Mouse (Mus musculus) right cerebral cortex, adult 18-20 months (tissue): ENCODE results near the gene Meis2.

Experiments
- DNase-seq: peaks from one replicate; pipeline ENCODE4 v3.0.0; 2022; ENCODE audit warnings: mixed read lengths

Meis2 gene

DNA sequence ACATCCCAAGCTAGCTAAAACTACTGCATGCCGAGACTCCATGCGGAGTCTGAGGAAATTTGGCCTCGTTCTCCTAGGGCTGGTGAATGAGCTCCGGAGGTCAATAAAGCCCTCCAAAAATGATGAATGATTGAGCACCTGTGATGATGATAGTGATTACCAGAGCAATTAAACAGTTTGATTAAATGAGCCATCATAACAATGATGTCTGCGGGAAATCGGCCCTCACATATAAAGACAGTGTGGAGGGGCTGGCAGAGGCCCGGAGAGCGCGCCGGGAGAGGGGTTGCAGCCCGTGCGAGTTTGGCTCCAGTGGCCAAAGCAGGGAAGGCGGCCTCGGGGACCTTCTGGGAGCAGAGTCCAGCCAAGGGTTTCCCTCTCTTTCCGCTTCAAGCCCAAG is 2.1 kb upstream of the Meis2 start:
- no peak for DNase-seq

DNA sequence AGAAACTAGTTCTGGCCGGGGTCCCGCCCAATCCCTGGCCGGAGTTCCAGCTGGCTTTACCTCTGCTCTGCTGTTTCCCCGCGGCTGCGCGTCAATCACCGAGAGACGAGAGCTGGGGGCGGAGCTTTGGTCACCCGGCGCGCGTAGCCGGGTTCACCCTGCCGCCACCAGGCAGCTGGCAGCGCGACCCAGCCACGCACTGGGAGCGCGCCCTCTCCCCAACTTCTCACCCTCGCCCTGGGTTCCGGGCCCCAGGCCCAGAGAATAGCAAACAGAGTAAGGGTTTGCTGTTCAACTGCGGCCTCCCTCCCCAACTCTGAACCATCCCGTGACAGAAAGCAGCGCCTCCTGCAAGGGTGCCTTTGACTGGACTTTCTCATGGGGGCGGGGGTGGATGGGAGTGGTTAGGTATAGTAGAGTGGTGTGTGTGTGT is 1.4 kb upstream of the Meis2 start:
- peak; percentile 80 for DNase-seq

DNA sequence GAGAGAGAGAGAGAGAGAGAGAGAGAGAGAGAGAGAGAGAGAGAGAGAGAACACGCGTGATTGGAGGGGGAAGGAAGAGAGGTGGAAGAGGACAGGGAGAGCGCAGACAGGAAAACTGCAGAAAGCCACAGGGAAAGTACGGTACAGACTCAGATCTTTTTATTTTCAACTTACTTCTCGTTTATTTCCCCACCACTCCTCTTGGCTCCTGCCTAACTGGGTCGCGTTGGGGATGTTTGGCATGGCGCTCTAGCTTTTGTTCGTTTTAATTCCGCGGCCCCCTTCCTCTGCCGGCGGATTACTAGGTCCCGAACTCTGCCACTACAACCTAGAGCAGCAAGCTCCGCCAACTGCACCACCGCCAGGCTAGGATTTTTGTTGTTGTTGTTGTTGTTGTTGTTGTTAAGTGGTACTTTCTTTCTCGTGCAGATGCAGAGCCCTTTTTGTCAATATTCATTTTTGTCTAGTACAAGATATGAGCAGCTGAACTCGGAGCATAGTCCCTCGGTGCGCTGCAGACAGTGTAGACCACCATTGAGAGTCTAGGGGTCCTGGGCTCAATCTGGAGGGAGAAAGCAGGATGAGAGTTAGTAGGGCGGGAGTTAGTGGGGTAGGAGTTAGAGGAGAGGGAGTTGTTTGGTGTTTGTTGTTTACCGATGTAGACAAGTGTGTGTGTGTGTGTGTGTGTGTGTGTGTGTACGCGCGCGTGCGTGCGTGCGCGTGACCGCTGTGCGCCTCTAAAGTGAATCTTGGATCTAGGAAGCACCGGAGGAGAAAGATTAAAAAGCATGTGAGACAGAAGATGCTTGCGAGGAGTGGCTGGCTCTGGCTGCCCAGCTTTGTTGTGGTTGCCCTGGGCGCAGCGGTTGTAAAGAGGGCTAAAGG is 660 bp upstream of the Meis2 start:
- no peak for DNase-seq

DNA sequence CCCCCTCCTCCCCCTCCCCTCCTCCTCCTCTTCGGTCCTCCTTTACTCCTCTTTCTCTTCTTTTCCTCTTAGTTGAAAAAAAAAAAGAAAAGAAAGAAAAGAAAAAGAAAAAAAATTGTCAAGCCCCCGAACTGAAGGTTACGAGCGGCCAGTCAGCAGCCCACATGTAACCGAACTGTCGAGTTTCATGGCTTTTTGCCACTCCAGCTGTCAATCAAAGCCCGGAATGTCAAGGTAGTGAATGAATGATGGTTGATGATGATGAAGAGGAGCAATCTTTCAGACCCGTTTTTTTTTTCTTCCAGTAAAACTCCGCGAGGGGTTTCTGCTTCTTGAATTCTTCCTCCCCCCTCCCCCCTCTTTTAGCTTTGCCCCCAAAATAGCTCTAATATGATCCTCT is 582 bp downstream of the Meis2 start:
- DNase-seq: no peak

DNA sequence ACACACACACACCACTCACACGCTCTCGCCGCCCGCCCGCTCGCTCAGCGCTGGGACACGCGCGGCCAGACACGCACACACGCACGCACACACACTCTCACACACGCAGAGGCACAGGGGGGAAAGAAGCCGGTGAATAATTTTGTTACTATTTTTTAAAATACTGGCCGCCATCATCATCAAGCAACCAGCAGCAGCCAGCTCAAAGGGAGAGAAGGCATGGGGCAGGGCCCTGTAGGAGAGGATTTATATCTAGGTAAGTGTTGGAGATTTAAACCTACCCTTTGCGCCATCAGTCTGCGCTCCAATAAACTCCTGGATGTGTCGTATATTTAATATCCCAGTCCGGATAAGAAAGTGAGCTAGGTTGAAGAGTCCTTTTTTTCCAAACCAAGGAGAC is 1.1 kb downstream of the Meis2 start:
- no peak for DNase-seq

DNA sequence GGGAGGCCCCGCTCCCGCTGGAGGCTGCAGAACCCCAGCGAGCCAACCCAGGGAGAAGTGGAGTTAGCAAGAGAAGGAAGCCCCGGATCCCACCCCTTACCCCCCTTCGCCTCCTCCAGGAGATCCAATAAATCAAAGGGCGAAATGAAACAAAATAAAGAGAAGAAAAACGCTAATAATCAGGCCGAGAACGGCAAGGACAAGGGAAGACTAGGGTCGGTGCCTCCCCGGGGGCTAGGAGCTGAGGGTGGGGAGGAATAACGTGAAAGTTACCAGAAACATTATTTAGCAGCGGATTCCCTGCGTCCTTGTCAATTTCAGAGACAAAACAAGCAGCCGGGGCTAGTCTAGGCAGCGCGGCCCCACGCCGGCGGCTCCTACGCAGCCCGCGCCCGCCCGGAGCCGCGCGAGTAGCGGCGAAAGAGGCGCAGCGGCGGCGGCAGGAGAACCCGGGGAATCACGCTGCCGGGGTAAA is 1.8 kb downstream of the Meis2 start:
- DNase-seq: no peak

DNA sequence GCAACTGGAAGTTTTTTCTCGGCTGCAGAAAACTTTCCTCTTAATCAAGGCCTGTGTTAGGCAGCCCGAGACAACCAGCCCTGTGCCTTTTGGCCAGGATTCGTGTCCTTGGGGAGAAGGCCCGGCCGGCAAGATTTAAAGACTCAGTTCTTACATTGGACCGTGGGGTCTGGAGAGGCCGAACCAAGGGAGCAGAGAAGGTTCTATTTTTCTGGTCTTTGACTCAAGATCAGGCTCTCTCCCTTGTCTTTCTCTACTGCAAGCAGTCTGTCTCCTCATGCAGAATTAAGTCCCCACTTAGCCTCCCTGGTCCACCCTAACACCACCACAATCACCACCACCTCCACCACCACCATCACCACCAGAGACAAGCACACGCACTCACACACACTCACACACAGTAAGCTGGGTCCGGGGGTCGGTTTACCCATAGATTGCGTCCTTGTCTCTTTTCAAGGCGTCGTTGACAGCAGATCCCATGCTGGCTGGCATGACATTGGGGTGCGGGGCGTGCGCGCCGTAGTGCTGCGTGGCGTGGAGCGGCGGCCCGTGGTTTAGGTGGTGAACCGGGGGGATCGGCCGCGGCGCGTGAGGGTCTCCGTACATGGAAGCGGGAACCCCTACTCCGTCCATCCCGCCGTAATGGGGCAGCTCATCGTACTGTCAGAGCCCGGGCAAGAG is 2.7 kb downstream of the Meis2 start:
- DNase-seq: no peak

DNA sequence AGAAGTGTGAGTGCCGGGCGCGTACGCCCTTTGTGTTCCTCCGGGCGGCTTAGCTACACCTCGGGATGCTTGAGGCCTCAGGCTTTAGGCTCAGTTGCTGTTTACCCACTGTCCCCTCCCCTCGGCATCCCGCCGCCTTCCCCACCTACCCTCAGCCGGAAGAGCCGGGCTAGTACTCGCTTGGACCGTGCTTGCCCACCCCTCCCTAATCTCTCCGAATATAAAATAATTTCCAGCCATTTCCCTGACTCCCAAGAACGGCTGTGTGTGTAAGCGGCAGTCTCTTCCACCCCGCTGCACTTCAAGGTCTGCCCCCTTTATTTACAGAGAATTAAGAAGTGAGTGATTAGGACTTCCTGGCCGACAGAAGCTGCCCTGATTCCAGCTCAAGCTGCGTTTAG is 3.4 kb downstream of the Meis2 start:
- no peak for DNase-seq

DNA sequence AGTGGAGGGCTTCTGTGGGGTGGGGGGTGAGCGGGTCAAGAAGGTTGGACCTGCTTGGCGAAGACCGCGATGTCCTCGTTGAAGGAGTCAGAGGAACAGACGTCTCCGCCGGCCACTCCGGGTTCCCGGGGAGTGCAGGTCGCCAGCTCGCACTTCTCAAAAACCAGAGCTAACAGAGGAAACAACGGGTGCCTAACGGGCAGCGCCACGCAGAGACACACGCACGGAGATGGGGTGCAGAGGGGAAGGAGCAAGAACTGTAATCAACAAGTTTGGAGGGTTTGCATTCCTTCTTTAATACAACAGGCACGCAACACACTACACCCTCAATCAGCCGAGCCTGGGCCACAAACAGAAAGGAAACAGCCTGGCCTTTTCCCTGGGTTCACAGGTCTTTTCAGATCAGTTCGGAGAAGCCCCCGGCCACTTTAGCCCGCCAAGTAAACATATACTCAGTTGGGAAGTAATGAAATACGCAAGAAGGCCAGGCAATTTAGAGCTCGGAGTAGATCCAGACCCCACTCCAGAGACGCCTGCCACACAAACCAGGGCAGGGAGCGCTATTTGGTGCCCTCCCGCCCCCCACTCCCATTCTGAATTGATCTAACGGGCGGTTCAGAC is 4.1 kb downstream of the Meis2 start:
- no peak for DNase-seq

DNA sequence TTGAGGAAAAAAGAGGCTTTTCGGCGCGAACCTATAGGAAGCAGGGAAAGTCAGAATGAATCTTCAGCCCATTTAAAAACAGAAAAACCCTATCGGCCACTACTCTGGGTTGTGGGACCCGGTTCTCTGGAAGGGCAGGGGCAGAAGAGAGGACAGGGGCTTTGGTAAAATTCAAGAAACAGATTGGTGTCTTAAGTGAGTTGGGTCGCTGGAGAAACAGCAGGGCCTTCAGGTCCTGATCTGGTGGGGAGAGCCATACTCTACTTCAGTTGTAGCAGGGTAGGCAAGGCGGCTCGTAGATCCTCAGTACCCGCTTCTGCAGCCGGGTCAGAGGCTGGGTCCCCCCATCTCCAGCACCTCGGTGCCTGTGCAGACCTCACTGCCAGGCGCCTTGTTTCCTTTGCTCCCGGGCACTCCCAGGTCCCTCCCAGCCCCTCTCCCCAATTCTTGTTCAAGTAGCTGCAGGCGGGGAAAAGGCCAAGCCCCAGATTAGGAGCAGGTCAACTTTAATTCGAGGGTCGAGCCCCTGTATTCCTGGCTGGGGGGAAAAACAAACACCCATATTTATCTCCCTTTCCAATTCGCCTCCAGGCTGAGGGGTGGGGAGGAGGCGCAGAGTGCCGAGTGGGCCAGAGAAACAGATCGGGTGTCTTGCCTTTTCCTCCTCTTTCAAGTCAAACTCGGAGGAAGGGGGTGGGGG is 4.8 kb downstream of the Meis2 start:
- no peak for DNase-seq

DNA sequence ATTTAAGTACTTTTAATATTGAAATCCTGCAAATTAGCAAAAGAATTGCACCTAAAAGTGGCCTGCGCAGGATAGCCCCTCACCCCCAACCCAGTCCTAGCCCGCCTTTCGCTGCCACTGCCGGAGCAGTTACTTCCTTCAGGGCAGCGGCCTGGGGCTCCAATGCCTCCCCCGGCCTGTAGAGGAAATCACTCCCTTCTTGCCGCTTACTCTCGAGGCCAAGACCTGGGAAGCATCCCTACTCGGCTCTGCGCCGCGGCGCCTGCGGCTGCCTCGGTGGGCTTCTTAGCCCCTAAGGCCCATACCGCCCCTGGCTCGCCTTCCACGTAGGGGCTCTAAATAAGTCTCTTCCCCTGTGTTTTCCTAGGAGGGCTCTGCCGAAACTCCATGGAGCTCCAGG is 5.4 kb downstream of the Meis2 start:
- no peak for DNase-seq

DNA sequence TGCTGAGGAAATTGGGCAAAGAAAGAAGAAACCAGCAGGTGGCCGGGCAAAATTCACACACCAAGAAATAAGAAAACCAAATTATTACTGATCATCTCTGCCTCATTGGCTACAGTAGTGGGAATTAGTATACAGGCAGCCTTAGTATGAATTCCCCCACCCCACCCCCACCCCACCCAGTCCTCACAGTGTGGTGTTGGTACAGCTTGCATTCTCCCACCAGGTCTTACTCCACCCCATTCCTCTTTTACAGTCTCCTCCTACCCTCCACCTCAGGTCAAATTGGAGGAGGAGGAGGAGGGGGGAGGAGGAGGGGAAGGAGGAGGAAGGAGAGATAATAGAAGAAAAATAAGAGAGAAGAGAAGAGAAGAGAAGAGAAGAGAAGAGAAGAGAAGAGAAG is 6.0 kb downstream of the Meis2 start:
- DNase-seq: no peak

DNA sequence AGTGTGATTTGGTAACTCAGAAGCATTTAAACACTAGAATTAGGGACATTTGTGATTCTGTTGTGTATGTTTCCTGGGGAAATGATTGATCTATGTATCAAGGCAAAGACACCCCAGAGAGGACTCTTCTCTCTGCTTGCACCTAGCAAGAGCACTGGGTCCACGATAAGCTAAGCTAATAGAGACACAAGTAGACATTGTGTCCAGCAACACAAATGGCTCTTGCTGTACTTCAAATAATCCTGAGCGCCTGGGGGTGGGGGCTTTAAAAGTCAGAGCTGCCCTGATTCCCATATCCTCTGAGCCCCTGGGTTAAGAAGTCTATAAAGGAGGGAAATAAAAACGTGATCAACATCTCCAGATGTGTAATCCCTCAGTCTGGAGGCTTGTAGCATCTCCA is 6.6 kb downstream of the Meis2 start:
- DNase-seq: no peak

DNA sequence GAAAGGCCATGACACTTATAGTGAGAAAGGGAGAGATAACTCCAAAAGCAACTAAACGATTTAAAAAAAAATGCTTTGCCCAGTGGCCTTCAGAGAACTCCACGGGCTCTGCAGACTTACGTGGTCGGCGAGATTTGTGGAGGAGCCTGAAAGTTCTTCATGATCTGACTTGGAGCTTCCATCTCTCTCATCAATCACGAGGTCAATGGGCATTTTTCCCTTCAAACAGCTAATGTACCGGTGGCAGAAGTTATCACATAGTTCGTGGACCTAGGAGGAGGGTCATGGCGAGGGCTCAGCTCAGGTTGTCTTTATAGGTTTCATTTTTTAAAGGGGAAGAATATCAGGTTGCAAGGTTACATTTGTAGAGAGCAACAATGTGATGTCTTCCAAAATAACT is 7.1 kb downstream of the Meis2 start:
- no peak for DNase-seq

DNA sequence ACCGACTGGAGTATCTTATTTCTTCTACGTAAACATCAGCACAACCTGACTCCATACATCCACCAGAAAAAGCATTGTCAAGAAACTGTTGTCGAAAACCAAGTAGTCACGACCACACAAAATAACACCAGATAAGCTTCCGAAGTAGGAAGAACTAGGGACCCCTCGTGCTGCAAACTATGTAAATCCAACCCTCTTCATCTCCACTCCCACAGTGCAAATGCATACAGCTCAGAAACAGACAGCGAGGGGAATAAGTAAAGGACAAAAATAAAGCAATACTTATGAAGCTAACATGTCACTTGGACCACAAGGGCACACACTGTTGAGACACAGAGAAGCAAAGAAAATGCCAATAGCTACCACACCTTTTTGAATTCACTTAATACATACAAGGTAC is 8.8 kb downstream of the Meis2 start:
- DNase-seq: no peak

DNA sequence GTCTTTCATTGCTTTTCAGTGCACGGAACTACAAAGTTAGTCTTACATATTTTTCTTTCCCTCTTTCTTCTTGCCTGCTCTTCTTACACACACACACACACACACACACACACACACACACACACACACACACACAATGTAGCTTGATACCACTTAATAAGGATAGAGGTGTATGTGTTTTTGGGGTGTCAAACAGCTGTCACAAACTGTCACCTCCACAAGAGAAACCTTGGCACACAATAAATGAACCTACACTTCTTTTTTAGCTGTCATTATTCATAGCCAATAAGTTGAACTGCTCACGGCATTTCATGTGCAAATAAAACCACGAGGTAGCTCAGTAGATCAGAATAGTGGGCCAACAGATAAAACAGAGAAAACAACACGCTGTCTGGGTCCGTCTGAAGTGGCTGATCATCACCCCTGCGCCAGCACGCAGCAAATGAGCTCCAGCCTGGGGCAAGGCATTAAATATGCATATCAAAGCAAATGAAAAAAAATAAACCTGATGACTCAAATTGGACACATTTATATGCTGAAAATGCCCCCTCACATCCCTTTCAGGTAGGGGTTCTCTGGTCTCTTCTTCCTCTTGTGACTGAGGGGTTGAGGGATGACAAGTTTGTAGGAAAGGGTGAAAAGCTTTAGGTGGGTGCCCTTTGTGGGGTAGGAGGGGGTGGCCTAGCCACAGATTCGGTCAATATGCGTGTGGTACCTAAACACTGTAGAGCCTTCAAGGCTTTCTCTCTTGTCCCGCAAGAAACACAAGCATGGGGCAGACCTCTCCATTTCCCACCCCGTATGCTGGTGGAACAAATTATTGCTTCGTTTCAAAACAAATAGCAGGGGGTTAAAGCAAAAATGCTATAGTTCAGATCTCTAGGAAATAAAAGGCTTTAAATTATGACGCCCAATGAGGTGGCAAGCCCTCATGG is 9.7 kb downstream of the Meis2 start:
- DNase-seq: no peak

DNA sequence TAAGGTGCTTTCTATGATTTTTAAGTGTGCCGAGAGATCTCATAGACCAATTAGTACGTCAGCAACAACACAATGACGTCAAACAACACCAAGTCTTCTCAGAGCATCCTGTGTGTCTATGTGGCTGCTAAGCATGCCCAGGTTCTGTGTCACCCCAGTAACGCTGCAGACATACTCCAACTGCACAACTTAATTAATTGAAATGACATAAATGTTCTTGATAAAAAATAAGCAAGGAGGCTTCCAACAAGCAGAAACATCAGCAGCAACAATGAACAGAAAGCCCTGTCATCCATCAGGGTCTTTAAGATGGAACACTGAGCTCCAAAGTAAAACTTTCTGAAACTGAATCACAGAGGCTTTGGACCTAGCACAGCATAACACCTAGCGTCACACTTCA is 11.7 kb downstream of the Meis2 start:
- DNase-seq: no peak

DNA sequence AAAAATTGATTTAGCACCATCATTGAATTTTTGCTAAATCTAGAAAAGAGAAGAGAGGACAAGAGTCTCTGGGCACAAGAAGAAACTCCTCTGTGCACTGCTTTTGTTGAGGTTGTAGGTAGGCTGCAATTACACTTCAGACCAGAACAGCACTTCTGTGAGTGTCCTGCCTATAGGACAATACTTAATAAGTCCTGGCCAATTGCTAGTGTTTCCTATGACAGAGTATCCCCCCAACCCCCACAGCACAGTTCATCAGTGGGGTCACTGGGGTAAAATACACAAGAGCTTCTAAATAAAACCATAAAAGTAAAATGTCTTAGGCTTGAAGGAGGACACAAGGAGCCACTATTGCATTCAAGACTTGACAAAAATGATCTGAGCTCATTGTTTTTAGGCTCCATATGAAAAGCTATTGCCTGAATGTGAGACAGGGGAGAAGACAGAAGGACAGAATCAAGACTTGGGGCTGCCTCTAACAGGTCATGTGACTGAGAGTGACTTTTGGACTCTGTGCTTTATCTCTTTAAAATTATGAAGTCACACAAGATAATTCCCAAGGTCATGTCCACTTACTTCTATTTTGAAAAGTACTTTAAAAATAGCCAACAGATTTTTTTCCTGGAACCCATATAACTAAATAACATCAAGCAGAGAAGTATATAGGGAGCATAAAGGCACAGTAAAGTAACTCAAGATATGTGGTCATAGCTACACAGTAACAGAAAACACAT is 12.8 kb downstream of the Meis2 start:
- DNase-seq: no peak

DNA sequence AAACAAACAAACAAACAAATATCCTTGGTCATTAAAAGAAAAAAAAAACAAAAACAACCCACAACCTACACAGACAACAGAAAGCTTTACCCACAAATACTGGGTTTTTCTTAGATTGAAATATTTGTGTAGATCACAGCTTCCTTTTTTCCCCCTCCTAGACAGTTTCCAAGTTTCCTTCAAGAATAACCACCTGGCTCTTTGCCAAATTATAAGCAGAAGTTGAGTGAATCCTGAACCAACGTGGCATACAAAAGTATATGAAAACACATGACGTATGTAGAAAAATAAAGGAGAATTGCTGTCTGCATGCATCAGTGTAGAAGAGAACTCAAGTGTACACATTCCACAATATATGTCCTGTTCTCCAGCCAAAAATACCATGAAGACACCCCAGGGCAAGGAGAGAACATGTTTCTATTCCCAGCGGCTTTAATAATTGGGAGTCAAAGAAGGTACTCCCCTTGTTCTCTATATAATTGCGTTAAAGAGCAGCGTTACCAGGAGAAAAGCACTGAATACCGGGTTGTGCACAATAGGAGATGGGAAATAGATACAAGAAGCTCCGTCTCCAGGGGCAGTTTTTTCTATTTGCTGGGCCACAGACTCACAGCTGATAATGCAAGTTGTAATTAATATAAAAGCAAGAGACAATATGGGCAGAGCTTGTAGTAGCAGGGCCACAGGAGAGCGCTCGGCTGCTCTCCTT is 13.6 kb downstream of the Meis2 start:
- DNase-seq: no peak

DNA sequence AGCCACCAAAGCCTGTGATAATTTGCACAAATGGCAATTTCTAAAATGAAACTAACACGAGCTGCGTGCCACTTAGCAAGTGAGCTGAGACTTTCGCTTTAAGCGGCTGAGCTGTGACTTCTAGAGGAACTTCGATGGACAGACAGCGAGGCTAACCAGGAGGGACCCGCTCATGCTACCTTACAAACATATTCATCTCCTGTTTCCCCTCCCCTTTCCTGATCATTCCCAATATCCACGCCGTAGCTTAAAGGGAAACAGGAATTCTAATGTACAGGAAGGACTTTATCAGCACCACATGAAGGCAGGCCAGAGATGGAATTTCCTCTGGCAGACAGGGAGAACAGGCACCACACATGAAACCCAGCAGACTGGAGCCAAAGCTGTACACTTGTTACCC is 15.9 kb downstream of the Meis2 start:
- no peak for DNase-seq

DNA sequence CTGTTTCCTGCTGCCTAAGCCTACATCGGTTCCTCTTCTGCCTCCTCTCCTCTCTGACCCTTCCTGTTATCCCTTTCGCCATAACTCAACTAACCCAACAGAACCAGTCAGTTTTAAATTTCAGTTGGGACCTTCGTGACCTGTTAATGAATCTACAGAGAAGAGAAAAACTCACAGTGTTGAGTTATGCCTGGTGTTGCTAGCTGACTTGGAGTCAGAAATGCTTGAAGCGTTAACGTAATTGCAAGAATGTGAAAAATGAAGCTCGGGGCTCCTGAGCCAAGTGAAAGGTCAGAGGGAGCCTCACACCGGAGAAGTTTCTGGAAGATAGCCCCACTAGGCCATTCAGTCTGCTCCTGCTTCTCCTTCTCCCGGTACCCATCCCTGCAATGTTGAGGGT is 18.3 kb downstream of the Meis2 start:
- DNase-seq: no peak
